Mouse (Mus musculus) thymus, adult 2 months (tissue): ENCODE measurements around the gene Snrnp70.

Experiments
- CTCF ChIP-seq: fragments of 200-500 bp; IDR thresholded peaks from 2 replicates; pipeline ENCODE4 v1.5.1; 2012; ENCODE audit warnings: mild to moderate bottlenecking, control low read depth, low read length, moderate library complexity, borderline replicate concordance; ENCODE audit not compliant: control insufficient read depth, poor library complexity, insufficient read depth; ENCODE audit errors: extremely low read depth
- POLR2A ChIP-seq: fragments of 200-500 bp; IDR thresholded peaks from 2 replicates; pipeline ENCODE4 v1.6.1; 2012; ENCODE audit warnings: mild to moderate bottlenecking, low read length, control low read depth, moderate library complexity; ENCODE audit not compliant: control insufficient read depth, poor library complexity, insufficient read depth; ENCODE audit errors: extremely low read depth

DNA sequence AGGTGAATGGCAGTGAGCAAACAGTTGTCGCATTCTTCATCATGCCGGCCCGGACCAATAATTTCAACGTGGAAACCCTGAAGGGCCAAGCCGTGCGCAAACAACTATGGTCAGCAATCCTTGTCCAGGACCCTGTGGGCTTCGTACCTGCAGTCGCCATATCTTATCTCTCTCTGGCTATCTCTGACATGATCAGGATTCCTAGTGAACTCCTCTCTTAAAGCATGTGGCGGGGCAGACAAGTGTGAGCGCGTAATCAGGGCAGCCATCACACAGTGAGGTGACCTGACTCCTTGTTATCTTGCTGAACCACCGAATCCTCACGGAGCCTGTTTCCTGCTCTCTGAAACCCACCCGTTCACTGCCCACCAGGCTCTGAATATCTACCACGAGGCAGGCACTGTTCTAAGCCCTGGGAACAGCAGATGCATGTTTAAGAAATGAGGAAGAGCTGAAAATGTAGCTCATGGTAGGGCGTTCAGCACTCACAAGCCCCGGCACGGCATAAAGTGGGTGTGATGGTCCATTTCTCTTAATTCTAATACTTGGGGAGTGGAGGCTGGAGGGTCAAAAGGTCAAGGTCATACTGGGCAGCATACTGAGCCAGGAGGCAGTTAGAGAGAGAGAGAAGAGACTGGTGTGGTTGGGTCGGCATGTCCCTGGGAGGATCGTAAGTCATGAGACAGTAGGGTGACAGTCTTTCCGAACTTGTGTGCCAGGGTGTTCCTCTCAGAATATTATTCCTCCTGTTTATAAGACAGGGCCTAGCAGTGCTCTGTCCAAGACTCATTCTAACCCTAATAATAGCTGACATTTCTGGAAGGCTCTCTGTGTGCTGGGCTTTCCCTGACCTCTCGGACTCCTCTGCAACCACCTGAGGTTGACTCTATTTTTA, 48.2 kb upstream of the Snrnp70 start:
- TF ChIP-seq CTCF (no peak), POLR2A (no peak)
